In genomic region chr10:95367241-95367640, GRCm38 (mm10) we compare ENCODE assay signal across 2 mouse cellular contexts.
TF ChIP-seq lines count a peak whose summit lies in the region.

No protein-coding gene starts in this region.

TF ChIP-seq in CH12.LX, 34 proteins besides CTCF, POLR2A, EP300 and RAD21:
- TF ChIP-seq SIN3A (IDR thresholded peaks at IDR 0.05; ENCODE audit: low read length) (no peak), ZC3H11A (IDR thresholded peaks at IDR 0.05; ENCODE audit: low read depth, low read length) (no peak), MXI1 (IDR thresholded peaks at IDR 0.05; ENCODE audit: low read depth, low read length) (no peak)

TF ChIP-seq in MEL, 35 proteins besides CTCF, POLR2A, EP300 and RAD21:
- TF ChIP-seq USF1 (IDR thresholded peaks at IDR 0.05; ENCODE audit: low read depth, low read length) (no peak), TAL1 (IDR thresholded peaks at IDR 0.05; ENCODE audit: low read length) (no peak), MYC (IDR thresholded peaks at IDR 0.05; ENCODE audit: low read depth, low read length) (no peak; the same call in 1 of the 2 replicates), TBP (IDR thresholded peaks at IDR 0.05; ENCODE audit: low read depth, low read length) (no peak), CHD1 (IDR thresholded peaks at IDR 0.05; ENCODE audit: low read depth, low read length) (no peak), CHD2 (IDR thresholded peaks at IDR 0.05; ENCODE audit: low read length) (no peak)
TF ChIP-seq in MEL: peak in this region for 0.
